Mouse (Mus musculus) stomach, postnatal 0 days (tissue): ENCODE measurements around the gene Slc44a1.

ENCODE experiments used
- CTCF ChIP-seq: IDR thresholded peaks from 2 replicates; pipeline ENCODE4 v1.5.1; 2016; ENCODE audit warnings: antibody characterized with exemption, low read depth, mild to moderate bottlenecking, moderate library complexity
- EP300 ChIP-seq: optimal IDR thresholded peaks from 2 replicates; pipeline ENCODE3; 2016; ENCODE audit warnings: antibody characterized with exemption

GRCm38 (mm10) chr4:53459697-53460096, 19.5 kb downstream of the Slc44a1 start:
- TF ChIP-seq CTCF, result no peak
- TF ChIP-seq EP300, result no peak
